Mouse (Mus musculus) liver, postnatal 0 days (tissue): ENCODE data around the gene 1700028K03Rik. TPM values are rescaled to one million over a fixed set of nuclear protein-coding genes. Genes with fewer than 3 reads are reported as not detected.
A peak's percentile ranks its signal among the peaks of the same experiment; 100 is the strongest.

Source experiments
- ATAC-seq: fragments of 200-750 bp; cut with Nextera tagmentation; 2 replicates; pipeline ENCODE4 v1.8.0; 2017; ENCODE audit warnings: mild to moderate bottlenecking, moderate library complexity
- DNase-seq: peaks from one replicate; pipeline ENCODE4 v3.0.0-alpha.2; 2016
- H3K27ac ChIP-seq: fragments of 300-500 bp; sonication (generic); 2 replicates; pipeline ENCODE4 v1.5.1; 2014; ENCODE audit warnings: antibody characterized with exemption, moderate library complexity, mild to moderate bottlenecking, low read depth
- H3K27me3 ChIP-seq: fragments of 300-500 bp; sonication (generic); 2 replicates; pipeline ENCODE4 v1.6.1; 2014; ENCODE audit warnings: low read length, control low read depth, mixed read lengths; ENCODE audit not compliant: insufficient read depth
- H3K36me3 ChIP-seq: fragments of 300-500 bp; sonication (generic); replicated peaks from 2 replicates; pipeline ENCODE4 v1.6.1; 2014; ENCODE audit warnings: mild to moderate bottlenecking, control low read depth, low read length, moderate library complexity, mixed read lengths; ENCODE audit not compliant: insufficient read depth
- H3K4me1 ChIP-seq: fragments of 300-500 bp; sonication (generic); 2 replicates; pipeline ENCODE4 v1.6.1; 2014; ENCODE audit warnings: antibody characterized with exemption, mild to moderate bottlenecking, control low read depth; ENCODE audit not compliant: insufficient read depth
- H3K4me2 ChIP-seq: fragments of 300-500 bp; sonication (generic); 2 replicates; pipeline ENCODE4 v1.6.1; 2014; ENCODE audit warnings: low read depth, mild to moderate bottlenecking, low read length, moderate library complexity, mixed read lengths
- H3K4me3 ChIP-seq: fragments of 300-500 bp; sonication (generic); 2 replicates; pipeline ENCODE4 v1.5.1; 2014; ENCODE audit warnings: low read depth, low read length
- H3K9ac ChIP-seq: fragments of 300-500 bp; sonication (generic); replicated peaks from 2 replicates; pipeline ENCODE4 v1.6.1; 2014; ENCODE audit warnings: mild to moderate bottlenecking, moderate library complexity
- H3K9me3 ChIP-seq: fragments of 300-500 bp; sonication (generic); 2 replicates; pipeline ENCODE4 v1.6.1; 2016; ENCODE audit warnings: mild to moderate bottlenecking, control low read depth, low read length, mixed read lengths
- CTCF ChIP-seq: sonication (generic); IDR thresholded peaks from 2 replicates; pipeline ENCODE4 v1.5.1; 2016; ENCODE audit warnings: antibody characterized with exemption, low read depth
- EP300 ChIP-seq: IDR thresholded peaks from 2 replicates; pipeline ENCODE4 v1.6.1; 2016; ENCODE audit warnings: antibody characterized with exemption, low read depth, mild to moderate bottlenecking
- WGBS: fragments of 180-500 bp; shearing (Covaris S2); extraction: QIAGEN DNeasy Blood & Tissue Kit; methylation state at CpG from one replicate; pipeline ENCODE4 v1.1.7; 2014; ENCODE audit not compliant: insufficient replicate concordance; 5-methylcytosine and 5-hydroxymethylcytosine counted together
- polyA plus RNA-seq: library from polyadenylated mRNA; unstranded; fragments of >200 nt; fragmentation: Nextera tagmentation; extraction: Ambion mirVana; gene quantifications from 2 replicates; pipeline ENCODE4 v1.2.1, GENCODE M21; 2015

1700028K03Rik gene
- polyA plus RNA-seq, 1 experiment from 2014 or later = 0.09 TPM

DNA sequence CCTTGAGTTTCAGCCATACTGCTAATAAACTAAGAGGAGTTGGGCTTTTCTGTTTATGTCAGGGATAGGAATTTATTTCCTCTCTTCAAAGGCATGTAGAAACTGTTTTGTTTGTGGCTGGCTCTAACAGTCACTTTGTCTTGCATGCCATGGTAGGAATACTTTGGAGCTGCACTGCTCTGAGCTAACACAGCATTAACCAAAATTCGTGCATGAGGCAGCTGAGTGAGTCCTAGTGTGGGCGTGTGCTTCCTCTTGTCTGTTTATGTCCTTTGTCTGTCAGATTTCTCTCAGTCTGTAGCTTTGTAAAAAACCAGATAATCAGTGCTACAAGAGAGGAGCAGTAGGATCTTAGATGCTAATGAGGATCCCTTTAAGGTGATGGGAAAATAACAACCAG lies 23.2 kb upstream of the 1700028K03Rik start:
- 49% methylated on average over 2 of the region's 2 CpGs for WGBS
- no peak overlapping the region for H3K9ac ChIP-seq
- no peaks in the 10 kb centered on the region for H3K4me1 ChIP-seq
- DNase-seq (no peak), ATAC-seq (no peak)
- H3K9me3 ChIP-seq = no peaks in the 10 kb centered on the region
- no peak for TF ChIP-seq EP300
- no peaks in the 10 kb centered on the region for H3K27me3 ChIP-seq
- no peak overlapping the region for H3K4me2 ChIP-seq
- no peaks in the 10 kb centered on the region for H3K36me3 ChIP-seq
- no peak overlapping the region for H3K4me3 ChIP-seq
- H3K27ac ChIP-seq = no peak overlapping the region

DNA sequence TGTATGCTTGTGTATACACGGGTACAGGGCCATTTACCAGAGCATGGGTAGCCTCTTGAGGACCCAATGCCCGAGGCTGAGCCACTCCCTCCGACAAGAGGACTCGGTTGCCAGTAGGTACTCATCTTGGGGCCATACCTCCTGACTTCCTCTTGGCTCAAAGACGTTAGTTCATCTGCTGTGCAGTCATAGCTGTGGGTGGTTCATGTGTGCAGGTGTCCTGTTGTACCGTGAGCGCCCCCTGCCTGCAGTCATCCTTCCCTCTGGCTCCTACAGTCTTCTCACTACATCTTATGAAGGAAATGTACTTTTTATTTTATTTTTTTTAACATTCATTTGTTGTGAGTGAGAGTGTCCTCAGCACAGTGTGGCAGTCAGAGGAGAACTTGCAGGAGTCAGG lies 20.9 kb upstream of the 1700028K03Rik start:
- no peaks in the 10 kb centered on the region for H3K36me3 ChIP-seq
- H3K27me3 ChIP-seq = no peaks in the 10 kb centered on the region
- WGBS = 36% methylated on average over 7 of the region's 7 CpGs
- H3K9ac ChIP-seq = no peak overlapping the region
- no peak overlapping the region for H3K4me3 ChIP-seq
- H3K9me3 ChIP-seq = no peaks in the 10 kb centered on the region
- ATAC-seq = peak; percentile 51
- H3K4me1 ChIP-seq = no peaks in the 10 kb centered on the region
- no peak overlapping the region for H3K27ac ChIP-seq
- peak; percentile 77 for DNase-seq
- peak; percentile 85 for TF ChIP-seq CTCF
- no peak for TF ChIP-seq EP300
- no peak overlapping the region for H3K4me2 ChIP-seq

DNA sequence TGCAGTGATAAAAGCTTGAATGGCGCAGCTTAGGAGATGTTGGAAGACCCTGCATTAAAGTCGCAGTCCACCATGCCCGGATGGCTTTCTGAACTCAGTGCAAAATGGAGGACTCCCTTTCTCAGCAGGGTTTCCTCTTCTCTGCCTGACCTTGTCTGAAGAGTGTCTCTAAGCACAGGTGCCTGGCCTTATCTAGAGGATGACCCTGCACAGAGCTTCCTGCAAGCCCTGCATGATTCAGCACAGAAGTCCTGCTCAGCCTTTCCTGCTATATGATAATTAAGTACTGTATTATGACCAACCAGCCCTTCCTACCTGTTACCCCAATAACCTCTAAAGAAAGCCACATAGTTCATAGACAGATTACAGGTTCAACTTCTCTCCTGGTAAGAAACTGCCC lies 19.1 kb upstream of the 1700028K03Rik start:
- Histone ChIP-seq H3K9me3 (no peaks in the 10 kb centered on the region), H3K36me3 (no peaks in the 10 kb centered on the region), H3K27me3 (no peaks in the 10 kb centered on the region), H3K4me3 (no peak overlapping the region), H3K27ac (no peak overlapping the region), H3K4me1 (no peaks in the 10 kb centered on the region), H3K4me2 (no peak overlapping the region), H3K9ac (no peak overlapping the region)
- TF ChIP-seq CTCF (no peak), EP300 (no peak)
- ATAC-seq (no peak), DNase-seq (no peak)
- 79% methylated on average over 3 of the region's 3 CpGs for WGBS

DNA sequence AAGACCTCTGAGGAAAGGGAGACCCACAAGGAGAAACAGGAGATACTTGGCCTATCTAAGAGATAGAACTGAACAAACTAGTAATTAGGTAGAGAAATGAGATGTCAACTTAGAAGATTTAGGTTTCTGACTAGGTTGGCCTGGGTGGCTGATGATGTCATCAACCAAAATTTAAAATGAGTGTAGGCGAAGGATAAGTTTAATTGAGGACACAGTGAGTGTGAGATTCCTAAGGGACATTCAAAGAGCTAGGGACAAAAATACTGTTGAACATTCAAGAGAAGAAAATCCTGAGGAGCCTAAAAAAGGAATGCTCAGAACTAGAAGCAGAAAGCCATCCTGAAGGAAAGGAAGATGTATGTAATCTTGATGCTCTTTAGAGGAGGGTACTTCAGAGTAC lies 18.4 kb upstream of the 1700028K03Rik start:
- TF ChIP-seq EP300 = no peak
- no peak for TF ChIP-seq CTCF
- DNase-seq = no peak
- H3K4me1 ChIP-seq = no peaks in the 10 kb centered on the region
- ATAC-seq = no peak
- H3K4me3 ChIP-seq = no peak overlapping the region
- no peak overlapping the region for H3K27ac ChIP-seq
- H3K36me3 ChIP-seq = no peaks in the 10 kb centered on the region
- no peaks in the 10 kb centered on the region for H3K27me3 ChIP-seq
- H3K9ac ChIP-seq = no peak overlapping the region
- no peak overlapping the region for H3K4me2 ChIP-seq
- H3K9me3 ChIP-seq = no peaks in the 10 kb centered on the region
- WGBS = 67% methylated on average over 1 of the region's 1 CpGs

DNA sequence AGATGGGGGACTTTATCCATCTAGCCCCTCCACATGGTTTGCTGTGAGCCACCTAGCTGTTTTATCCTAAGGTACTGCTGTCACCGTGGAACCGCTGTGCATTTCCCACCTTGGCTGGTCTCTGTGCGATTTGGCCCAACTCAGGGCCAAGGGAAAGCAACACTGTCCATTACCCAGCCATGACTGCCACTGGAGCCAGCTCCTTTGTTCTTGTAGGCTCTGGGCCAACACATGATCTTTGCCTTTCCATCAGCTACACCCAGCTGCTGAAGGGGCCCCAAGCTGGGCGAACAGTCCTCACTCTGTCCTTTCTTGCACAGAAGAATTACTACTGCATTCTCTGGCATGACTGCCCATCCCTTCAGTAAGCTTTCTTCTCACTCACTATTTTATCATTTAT lies 15.9 kb upstream of the 1700028K03Rik start:
- Histone ChIP-seq H3K9ac (no peak overlapping the region), H3K4me1 (no peaks in the 10 kb centered on the region), H3K27me3 (no peaks in the 10 kb centered on the region), H3K4me2 (no peak overlapping the region), H3K9me3 (no peaks in the 10 kb centered on the region), H3K36me3 (no peaks in the 10 kb centered on the region), H3K27ac (no peak overlapping the region), H3K4me3 (no peak overlapping the region)
- WGBS = 76% methylated on average over 4 of the region's 4 CpGs
- no peak for TF ChIP-seq EP300
- no peak for TF ChIP-seq CTCF
- no peak for DNase-seq
- ATAC-seq = no peak

DNA sequence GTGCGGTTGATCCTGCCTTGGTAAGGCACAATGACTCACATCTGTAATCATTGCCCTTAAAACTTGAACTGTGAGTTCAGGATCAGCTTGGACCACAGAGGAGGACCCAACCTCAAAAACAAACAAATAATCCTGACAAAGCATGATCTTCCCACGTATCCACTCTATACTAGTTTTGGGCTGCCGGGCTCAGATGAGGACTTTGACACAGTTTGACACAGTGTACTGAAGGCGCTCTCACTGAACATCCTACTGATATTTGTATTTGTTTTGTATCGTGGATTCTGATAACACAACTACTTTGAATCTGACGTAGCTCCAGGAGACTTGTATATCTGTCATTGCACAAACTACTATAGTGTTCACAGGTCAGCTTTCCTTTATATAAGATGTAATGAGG lies 13.1 kb upstream of the 1700028K03Rik start:
- WGBS = 62% methylated on average over 6 of the region's 6 CpGs

DNA sequence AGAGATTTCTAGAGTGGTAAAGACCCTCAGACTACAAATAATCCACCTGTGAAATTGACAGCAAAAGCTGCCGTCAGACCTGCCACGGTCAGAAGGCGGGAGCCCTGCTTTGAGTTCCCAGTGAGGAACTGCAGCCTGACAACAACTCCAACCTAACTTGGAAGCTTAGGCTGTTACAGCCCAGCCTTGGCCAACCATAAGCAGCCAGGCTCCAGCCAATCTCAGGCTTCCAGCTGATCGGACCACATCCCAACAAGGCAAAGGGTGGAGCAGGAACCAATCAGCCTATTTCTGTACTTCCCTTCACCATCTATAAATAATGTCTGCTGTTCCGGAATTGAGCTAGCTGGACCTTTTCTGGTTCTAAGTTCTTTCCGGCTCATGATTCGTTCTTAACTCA lies 12.6 kb upstream of the 1700028K03Rik start:
- DNase-seq (no peak), ATAC-seq (no peak)
- no peaks in the 10 kb centered on the region for H3K9me3 ChIP-seq
- no peak overlapping the region for H3K9ac ChIP-seq
- H3K36me3 ChIP-seq = no peaks in the 10 kb centered on the region
- no peak overlapping the region for H3K4me2 ChIP-seq
- H3K4me3 ChIP-seq = no peak overlapping the region
- no peaks in the 10 kb centered on the region for H3K4me1 ChIP-seq
- 49% methylated on average over 7 of the region's 7 CpGs for WGBS
- H3K27me3 ChIP-seq = no peaks in the 10 kb centered on the region
- TF ChIP-seq EP300 = no peak
- no peak for TF ChIP-seq CTCF
- H3K27ac ChIP-seq = no peak overlapping the region

More for the DNA sequence above, 13.1 kb upstream of the 1700028K03Rik start:
- no peaks in the 10 kb centered on the region for H3K4me1 ChIP-seq
- H3K27ac ChIP-seq = no peak overlapping the region
- no peak overlapping the region for H3K4me3 ChIP-seq
- H3K9me3 ChIP-seq = no peaks in the 10 kb centered on the region
- no peaks in the 10 kb centered on the region for H3K36me3 ChIP-seq
- no peak overlapping the region for H3K4me2 ChIP-seq
- no peak overlapping the region for H3K9ac ChIP-seq
- H3K27me3 ChIP-seq = no peaks in the 10 kb centered on the region
- TF ChIP-seq CTCF (no peak), EP300 (no peak)
- DNase-seq = no peak
- no peak for ATAC-seq
